Mouse (Mus musculus): Measurements from ENCODE around the gene Nr1i2. TPM values are rescaled to one million over a fixed set of nuclear protein-coding genes. Genes with fewer than 3 reads are reported as not detected.

Gene Nr1i2
- polyA plus RNA-seq, 1 experiment: not detected

- Histone ChIP-seq H3K27ac (ENCODE audit: insufficient read depth, low read length) (no peak overlapping the region), H3K4me3 (ENCODE audit: insufficient read depth, low read length) (no peak overlapping the region), H3K4me1 (ENCODE audit: control insufficient read depth, insufficient read depth, low read length) (no peaks in the 10 kb centered on the region)
- TF ChIP-seq POLR2A (IDR thresholded peaks at IDR 0.05; ENCODE audit: extremely low read depth, insufficient read depth, low read length) (no peak), CTCF (IDR thresholded peaks at IDR 0.05; ENCODE audit: extremely low read depth, insufficient read depth, low read length) (no peak)
Measured at GRCm38 (mm10) chr16:38288851-38289250, 5.8 kb downstream of the Nr1i2 start.

GRCm38 (mm10) chr16:38287762-38288161 lies 6.9 kb downstream of the Nr1i2 start:
- no peak for TF ChIP-seq POLR2A (IDR thresholded peaks at IDR 0.05; ENCODE audit: extremely low read depth, insufficient read depth, low read length)
- Histone ChIP-seq H3K4me1 (ENCODE audit: control insufficient read depth, insufficient read depth, low read length) (no peaks in the 10 kb centered on the region), H3K27ac (ENCODE audit: insufficient read depth, low read length) (no peak overlapping the region), H3K4me3 (ENCODE audit: insufficient read depth, low read length) (no peak overlapping the region)

GRCm38 (mm10) chr16:38287357-38287756 lies 7.3 kb downstream of the Nr1i2 start:
- no peak for TF ChIP-seq POLR2A (IDR thresholded peaks at IDR 0.05; ENCODE audit: extremely low read depth, insufficient read depth, low read length)
- no peak for TF ChIP-seq CTCF (IDR thresholded peaks at IDR 0.05; ENCODE audit: extremely low read depth, insufficient read depth, low read length)
- Histone ChIP-seq H3K4me1 (ENCODE audit: control insufficient read depth, insufficient read depth, low read length) (no peaks in the 10 kb centered on the region), H3K27ac (ENCODE audit: insufficient read depth, low read length) (no peak overlapping the region), H3K4me3 (ENCODE audit: insufficient read depth, low read length) (no peak overlapping the region)

GRCm38 (mm10) chr16:38286541-38286940 lies 8.1 kb downstream of the Nr1i2 start:
- no peak overlapping the region for H3K4me3 ChIP-seq (ENCODE audit: insufficient read depth, low read length)
- no peak overlapping the region for H3K27ac ChIP-seq (ENCODE audit: insufficient read depth, low read length)
- H3K4me1 ChIP-seq (ENCODE audit: control insufficient read depth, insufficient read depth, low read length): no peaks in the 10 kb centered on the region
- no peak for TF ChIP-seq CTCF (IDR thresholded peaks at IDR 0.05; ENCODE audit: extremely low read depth, insufficient read depth, low read length)
- no peak for TF ChIP-seq POLR2A (IDR thresholded peaks at IDR 0.05; ENCODE audit: extremely low read depth, insufficient read depth, low read length)

GRCm38 (mm10) chr16:38285801-38286200 lies 8.8 kb downstream of the Nr1i2 start:
- TF ChIP-seq POLR2A (IDR thresholded peaks at IDR 0.05; ENCODE audit: extremely low read depth, insufficient read depth, low read length): no peak
- TF ChIP-seq CTCF (IDR thresholded peaks at IDR 0.05; ENCODE audit: extremely low read depth, insufficient read depth, low read length): no peak
- Histone ChIP-seq H3K4me3 (ENCODE audit: insufficient read depth, low read length) (no peak overlapping the region), H3K4me1 (ENCODE audit: control insufficient read depth, insufficient read depth, low read length) (no peaks in the 10 kb centered on the region), H3K27ac (ENCODE audit: insufficient read depth, low read length) (no peak overlapping the region)

GRCm38 (mm10) chr16:38283300-38283699 lies 11.3 kb downstream of the Nr1i2 start:
- no peak for TF ChIP-seq CTCF (IDR thresholded peaks at IDR 0.05; ENCODE audit: extremely low read depth, insufficient read depth, low read length)
- TF ChIP-seq POLR2A (IDR thresholded peaks at IDR 0.05; ENCODE audit: extremely low read depth, insufficient read depth, low read length): no peak
- Histone ChIP-seq H3K27ac (ENCODE audit: insufficient read depth, low read length) (no peak overlapping the region), H3K4me1 (ENCODE audit: control insufficient read depth, insufficient read depth, low read length) (no peaks in the 10 kb centered on the region), H3K4me3 (ENCODE audit: insufficient read depth, low read length) (no peak overlapping the region)

- Histone ChIP-seq H3K4me1 (ENCODE audit: control insufficient read depth, insufficient read depth, low read length) (no peaks in the 10 kb centered on the region), H3K4me3 (ENCODE audit: insufficient read depth, low read length) (no peak overlapping the region), H3K27ac (ENCODE audit: insufficient read depth, low read length) (no peak overlapping the region)
- TF ChIP-seq POLR2A (IDR thresholded peaks at IDR 0.05; ENCODE audit: extremely low read depth, insufficient read depth, low read length): no peak
- TF ChIP-seq CTCF (IDR thresholded peaks at IDR 0.05; ENCODE audit: extremely low read depth, insufficient read depth, low read length): no peak
Measured at GRCm38 (mm10) chr16:38282559-38283160, 12.0 kb downstream of the Nr1i2 start.

- H3K4me1 ChIP-seq (ENCODE audit: control insufficient read depth, insufficient read depth, low read length): no peaks in the 10 kb centered on the region
- no peak overlapping the region for H3K27ac ChIP-seq (ENCODE audit: insufficient read depth, low read length)
- no peak for TF ChIP-seq CTCF (IDR thresholded peaks at IDR 0.05; ENCODE audit: extremely low read depth, insufficient read depth, low read length)
- no peak overlapping the region for H3K4me3 ChIP-seq (ENCODE audit: insufficient read depth, low read length)
Measured at GRCm38 (mm10) chr16:38280951-38281350, 13.7 kb downstream of the Nr1i2 start.

- H3K4me3 ChIP-seq (ENCODE audit: insufficient read depth, low read length): no peak overlapping the region
- no peaks in the 10 kb centered on the region for H3K4me1 ChIP-seq (ENCODE audit: control insufficient read depth, insufficient read depth, low read length)
- no peak overlapping the region for H3K27ac ChIP-seq (ENCODE audit: insufficient read depth, low read length)
- TF ChIP-seq POLR2A (IDR thresholded peaks at IDR 0.05; ENCODE audit: extremely low read depth, insufficient read depth, low read length) (no peak), CTCF (IDR thresholded peaks at IDR 0.05; ENCODE audit: extremely low read depth, insufficient read depth, low read length) (no peak)
Measured at GRCm38 (mm10) chr16:38279794-38280193, 14.8 kb downstream of the Nr1i2 start.

GRCm38 (mm10) chr16:38274737-38275136 lies 19.9 kb downstream of the Nr1i2 start:
- Histone ChIP-seq H3K4me1 (ENCODE audit: control insufficient read depth, insufficient read depth, low read length) (no peaks in the 10 kb centered on the region), H3K4me3 (ENCODE audit: insufficient read depth, low read length) (no peak overlapping the region), H3K27ac (ENCODE audit: insufficient read depth, low read length) (no peak overlapping the region)
- TF ChIP-seq CTCF (IDR thresholded peaks at IDR 0.05; ENCODE audit: extremely low read depth, insufficient read depth, low read length) (no peak), POLR2A (IDR thresholded peaks at IDR 0.05; ENCODE audit: extremely low read depth, insufficient read depth, low read length) (no peak)

Data from cortical plate, adult 2 months (tissue).